Mouse (Mus musculus) limb, embryonic 14.5 days (tissue): ENCODE results near the gene Zfp334. TPM values are rescaled to one million over a fixed set of nuclear protein-coding genes. Genes with fewer than 3 reads are reported as not detected.

Source experiments
- ATAC-seq: fragments of 200-750 bp; cut with Nextera tagmentation; 2 replicates; pipeline ENCODE4 v1.8.0; 2017; ENCODE audit warnings: low read depth, moderate number of reproducible peaks, moderate TSS enrichment; ENCODE audit not compliant: low FRiP score
- DNase-seq: peaks from one replicate; pipeline ENCODE4 v3.0.0-alpha.2; 2015; ENCODE audit warnings: low spot score
- H3K27ac ChIP-seq: fragments of 300-500 bp; sonication (generic); replicated peaks from 2 replicates; pipeline ENCODE4 v1.5.1; 2014; ENCODE audit warnings: low read depth, mild to moderate bottlenecking, low read length, moderate library complexity, mixed read lengths
- H3K27me3 ChIP-seq: fragments of 300-500 bp; sonication (generic); 2 replicates; pipeline ENCODE4 v1.6.1; 2014; ENCODE audit warnings: low read length, mixed read lengths; ENCODE audit not compliant: control insufficient read depth, insufficient read depth
- H3K36me3 ChIP-seq: fragments of 300-500 bp; sonication (generic); 2 replicates; pipeline ENCODE4 v1.6.1; 2014; ENCODE audit warnings: mild to moderate bottlenecking, low read length, moderate library complexity, mixed read lengths; ENCODE audit not compliant: control insufficient read depth, insufficient read depth
- H3K4me1 ChIP-seq: fragments of 300-500 bp; sonication (generic); 2 replicates; pipeline ENCODE4 v1.6.1; 2014; ENCODE audit warnings: antibody characterized with exemption, low read length, mixed read lengths; ENCODE audit not compliant: control insufficient read depth, insufficient read depth
- H3K4me2 ChIP-seq: fragments of 300-500 bp; sonication (generic); replicated peaks from 2 replicates; pipeline ENCODE4 v1.6.1; 2014; ENCODE audit warnings: low read depth, mild to moderate bottlenecking, low read length, moderate library complexity; ENCODE audit not compliant: severe bottlenecking
- H3K4me3 ChIP-seq: fragments of 300-500 bp; sonication (generic); replicated peaks from 2 replicates; pipeline ENCODE4 v1.5.1; 2014; ENCODE audit warnings: low read length
- H3K9ac ChIP-seq: fragments of 300-500 bp; sonication (generic); 2 replicates; pipeline ENCODE4 v1.6.1; 2014; ENCODE audit warnings: mild to moderate bottlenecking, low read depth, low read length, moderate library complexity; ENCODE audit not compliant: severe bottlenecking
- H3K9me3 ChIP-seq: fragments of 300-500 bp; sonication (generic); 2 replicates; pipeline ENCODE4 v1.6.1; 2016; ENCODE audit warnings: low read length; ENCODE audit not compliant: control insufficient read depth
- POLR2A ChIP-seq: fragments of 200-500 bp; IDR thresholded peaks from 2 replicates; pipeline ENCODE4 v1.8.0; 2012; ENCODE audit warnings: inconsistent platforms, mild to moderate bottlenecking, moderate library complexity, borderline replicate concordance; ENCODE audit not compliant: insufficient read depth, insufficient read length; ENCODE audit errors: extremely low read depth
- WGBS: fragments of 180-500 bp; shearing (Covaris S2); extraction: QIAGEN DNeasy Blood & Tissue Kit; methylation state at CpG from one replicate; pipeline ENCODE4 v1.1.7; 2014; 5-methylcytosine and 5-hydroxymethylcytosine counted together
- polyA plus RNA-seq, 2 experiments: library from polyadenylated mRNA; depleted of rRNA in 1 of 2; stranded (reverse) in 1 of 2; unstranded in 1 of 2; fragments of >200 nt; fragmentation: Nextera tagmentation in 1 of 2; extraction: Ambion mirVana in 1 of 2; gene quantifications; 2 replicates each; pipeline versions ENCODE4 v1.2.1 to v1.2.3; 2012 to 2014

Zfp334 gene
- polyA plus RNA-seq, 2 experiments = 8.6 to 9.8 TPM

GRCm38 (mm10) chr2:165417291-165417690 is 29.2 kb upstream of the Zfp334 start:
- ATAC-seq = no peak
- H3K4me1 ChIP-seq = peaks cover 11% of the 10 kb centered on the region

GRCm38 (mm10) chr2:165415795-165416194 is 27.7 kb upstream of the Zfp334 start:
- ATAC-seq (no peak), DNase-seq (peak; percentile 11)
- Histone ChIP-seq H3K27ac (no peak overlapping the region), H3K9me3 (no peaks in the 10 kb centered on the region), H3K4me1 (peaks cover 11% of the 10 kb centered on the region), H3K4me3 (no peak overlapping the region), H3K27me3 (no peaks in the 10 kb centered on the region), H3K9ac (no peak overlapping the region), H3K36me3 (no peaks in the 10 kb centered on the region), H3K4me2 (no peak overlapping the region)
- TF ChIP-seq POLR2A = no peak
- 22% methylated on average over 6 of the region's 6 CpGs for whole genome bisulfite sequencing

More at GRCm38 (mm10) chr2:165417291-165417690, 29.2 kb upstream of the Zfp334 start:
- Histone ChIP-seq H3K9me3 (no peaks in the 10 kb centered on the region), H3K4me3 (no peak overlapping the region), H3K27me3 (no peaks in the 10 kb centered on the region), H3K27ac (no peak overlapping the region), H3K9ac (no peak overlapping the region), H3K36me3 (no peaks in the 10 kb centered on the region), H3K4me2 (no peak overlapping the region)
- DNase-seq = peak; percentile 33
- TF ChIP-seq POLR2A = no peak
- 74% methylated on average over 7 of the region's 7 CpGs for WGBS

DNA sequence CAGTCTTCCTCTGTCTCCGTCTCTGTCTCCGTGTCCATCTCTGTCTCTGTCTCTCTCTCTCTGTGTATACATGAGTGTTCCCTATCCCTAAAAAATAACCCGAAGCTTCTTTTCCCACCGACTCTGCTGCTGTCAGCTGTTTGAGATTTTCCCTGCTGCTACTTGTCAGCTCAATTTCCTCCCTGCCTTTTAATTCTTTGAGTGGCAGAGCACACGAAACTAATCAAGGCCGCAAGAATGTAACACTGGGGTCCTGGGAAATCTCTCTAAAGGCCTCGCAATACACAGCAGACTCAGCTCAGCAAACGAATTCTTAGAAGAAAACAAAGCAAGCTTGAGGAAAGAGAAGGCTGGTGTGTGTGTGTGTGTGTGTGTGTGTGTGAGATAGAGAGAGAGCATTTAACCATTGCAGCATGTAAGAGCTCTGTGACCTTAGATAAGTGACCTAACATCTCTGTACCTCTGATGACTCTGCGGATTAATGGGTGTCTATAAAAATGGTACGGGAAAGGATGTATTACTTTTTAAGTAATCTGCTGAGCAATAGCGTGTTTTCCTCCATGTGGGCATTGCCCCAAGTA is 27.2 kb upstream of the Zfp334 start:
- peaks cover 11% of the 10 kb centered on the region for H3K4me1 ChIP-seq
- no peak overlapping the region for H3K9ac ChIP-seq
- H3K9me3 ChIP-seq = no peaks in the 10 kb centered on the region
- no peaks in the 10 kb centered on the region for H3K36me3 ChIP-seq
- H3K4me3 ChIP-seq = no peak overlapping the region
- H3K4me2 ChIP-seq = no peak overlapping the region
- no peak overlapping the region for H3K27ac ChIP-seq
- no peaks in the 10 kb centered on the region for H3K27me3 ChIP-seq
- TF ChIP-seq POLR2A = no peak
- 26% methylated on average over 11 of the region's 11 CpGs for WGBS
- ATAC-seq = no peak
- DNase-seq = no peak

DNA sequence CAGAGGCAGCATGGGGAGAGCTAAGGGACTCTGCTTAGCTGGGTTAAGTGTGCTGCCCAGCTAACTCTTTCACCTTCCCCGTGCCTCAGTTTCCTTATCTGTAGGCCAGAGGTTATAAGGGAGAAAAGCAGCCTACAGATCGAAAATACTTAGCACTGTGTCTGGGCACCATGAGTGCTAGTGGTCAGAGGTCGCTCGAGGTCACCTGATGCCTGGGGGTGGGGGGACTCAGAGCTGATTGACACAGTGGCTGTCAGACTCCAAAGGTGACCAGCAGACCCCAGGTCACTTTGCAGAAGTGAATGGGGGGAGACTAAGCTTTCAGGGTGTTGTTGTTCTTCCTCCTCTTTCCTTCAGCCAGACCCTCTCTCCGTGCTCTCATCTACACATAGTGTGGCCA is 26.3 kb upstream of the Zfp334 start:
- DNase-seq (no peak), ATAC-seq (no peak)
- Histone ChIP-seq H3K9ac (no peak overlapping the region), H3K4me3 (no peak overlapping the region), H3K4me2 (no peak overlapping the region), H3K27ac (no peak overlapping the region), H3K4me1 (peaks cover 11% of the 10 kb centered on the region), H3K27me3 (no peaks in the 10 kb centered on the region), H3K9me3 (no peaks in the 10 kb centered on the region), H3K36me3 (no peaks in the 10 kb centered on the region)
- WGBS = 76% methylated on average over 5 of the region's 5 CpGs
- no peak for TF ChIP-seq POLR2A

DNA sequence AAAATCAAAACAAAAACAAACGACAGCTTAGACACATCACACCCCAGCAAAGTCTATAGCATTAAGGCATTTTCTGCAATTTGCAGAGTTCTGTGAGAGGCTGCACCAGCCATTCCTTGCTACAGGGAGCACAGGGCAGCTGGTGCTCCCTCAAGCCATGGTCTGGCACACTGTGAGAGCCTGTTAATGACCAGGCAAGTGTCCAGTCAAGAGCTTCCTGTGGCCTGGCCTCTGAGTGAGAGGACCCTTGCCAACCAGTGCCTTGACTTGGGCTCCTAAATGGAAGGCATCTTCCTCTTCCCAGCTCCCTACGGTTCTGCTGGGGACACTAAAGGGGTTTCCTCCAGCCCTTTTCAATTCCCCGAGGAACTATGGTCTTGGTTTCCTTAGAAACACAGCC is 25.8 kb upstream of the Zfp334 start:
- ATAC-seq (no peak), DNase-seq (no peak)
- H3K4me2 ChIP-seq = no peak overlapping the region
- no peak for TF ChIP-seq POLR2A
- peaks cover 11% of the 10 kb centered on the region for H3K4me1 ChIP-seq
- 58% methylated on average over 3 of the region's 3 CpGs for WGBS
- H3K27ac ChIP-seq = no peak overlapping the region
- no peak overlapping the region for H3K4me3 ChIP-seq
- no peaks in the 10 kb centered on the region for H3K27me3 ChIP-seq
- H3K9ac ChIP-seq = no peak overlapping the region
- no peaks in the 10 kb centered on the region for H3K9me3 ChIP-seq
- no peaks in the 10 kb centered on the region for H3K36me3 ChIP-seq
